Mouse (Mus musculus): ENCODE measurements around the gene Cxcl9. TPM values are rescaled to one million over a fixed set of nuclear protein-coding genes. Genes with fewer than 3 reads are reported as not detected.
A peak's percentile ranks its signal among the peaks of the same experiment; 100 is the strongest.

The Cxcl9 gene
- total and polyA plus RNA-seq, 2 experiments from 2014 or later, result 0.07 TPM; not detected in 1

DNA sequence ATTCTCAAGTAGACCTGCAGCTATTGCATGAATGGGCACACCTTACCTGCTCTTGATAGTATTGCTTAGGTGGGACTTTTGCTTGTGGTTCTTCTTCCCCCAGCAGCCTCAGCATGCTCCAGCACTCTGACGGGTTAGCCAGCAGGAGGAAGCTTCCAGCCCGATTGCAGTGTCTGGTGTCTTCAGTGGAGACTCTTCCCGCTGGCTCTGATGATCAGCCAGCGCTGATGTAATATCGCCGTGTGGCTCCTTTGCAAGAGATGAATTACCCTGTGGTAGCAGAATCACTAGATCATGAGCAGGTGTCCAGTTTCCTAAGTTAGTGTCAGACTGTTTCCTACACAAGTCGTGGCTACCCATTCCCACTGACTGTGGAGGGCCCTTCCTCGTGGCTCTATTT is 17.1 kb upstream of the Cxcl9 start:
- Histone ChIP-seq H3K36me3 (replicated peaks; ENCODE audit: control insufficient read depth, insufficient read depth, low read length) (no peaks in the 10 kb centered on the region), H3K9ac (replicated peaks; ENCODE audit: low read depth, low read length) (no peak overlapping the region)

DNA sequence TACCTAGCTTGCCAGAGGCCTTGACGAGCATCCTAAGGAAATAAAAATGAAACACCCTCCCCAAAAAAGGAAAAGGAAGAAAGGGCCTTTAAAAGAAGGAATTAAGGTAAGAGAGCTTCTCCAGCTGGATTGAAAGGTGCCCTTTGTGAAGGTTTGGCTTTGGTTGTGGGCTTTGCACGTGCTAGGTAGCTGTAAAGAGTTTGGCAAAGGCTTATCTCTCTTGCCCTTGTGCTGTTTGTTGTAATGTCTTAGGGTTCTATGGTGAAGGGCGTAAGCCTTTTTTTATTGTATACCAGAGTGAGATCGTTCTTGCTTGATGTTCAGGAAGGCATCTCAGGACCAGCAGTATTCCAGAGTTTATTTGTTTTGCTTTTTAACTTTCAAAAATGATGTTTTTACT is 12.7 kb upstream of the Cxcl9 start:
- ATAC-seq (ENCODE audit: insufficient read depth, low read depth), result no peak
- H3K36me3 ChIP-seq (replicated peaks; ENCODE audit: control insufficient read depth, insufficient read depth, low read length), result no peaks in the 10 kb centered on the region

More for the DNA sequence above, 17.1 kb upstream of the Cxcl9 start:
- TF ChIP-seq CTCF (IDR thresholded peaks at IDR 0.05; ENCODE audit: low read depth) (no peak), EP300 (IDR thresholded peaks at IDR 0.05; ENCODE audit: low read depth) (no peak)
- Histone ChIP-seq H3K4me2 (ENCODE audit: low read depth, low read length) (no peak overlapping the region), H3K4me1 (ENCODE audit: control insufficient read depth, insufficient read depth) (peaks cover 7% of the 10 kb centered on the region; the same call in 1 of the 2 replicates), H3K4me3 (ENCODE audit: low read depth, low read length) (no peak overlapping the region), H3K27me3 (ENCODE audit: control insufficient read depth, insufficient read depth, low read length) (0 out of 2 replicates have a peak, but pooled peaks cover 5% of the 10 kb centered on the region), H3K9me3 (replicated peaks; ENCODE audit: control insufficient read depth, low read length) (no peaks in the 10 kb centered on the region), H3K27ac (ENCODE audit: low read depth) (no peak overlapping the region)
- DNase-seq (ENCODE audit: low spot score) (no peak), ATAC-seq (ENCODE audit: insufficient read depth, low read depth) (no peak)
- WGBS, result 81% methylated on average over 8 of the region's 8 CpGs

DNA sequence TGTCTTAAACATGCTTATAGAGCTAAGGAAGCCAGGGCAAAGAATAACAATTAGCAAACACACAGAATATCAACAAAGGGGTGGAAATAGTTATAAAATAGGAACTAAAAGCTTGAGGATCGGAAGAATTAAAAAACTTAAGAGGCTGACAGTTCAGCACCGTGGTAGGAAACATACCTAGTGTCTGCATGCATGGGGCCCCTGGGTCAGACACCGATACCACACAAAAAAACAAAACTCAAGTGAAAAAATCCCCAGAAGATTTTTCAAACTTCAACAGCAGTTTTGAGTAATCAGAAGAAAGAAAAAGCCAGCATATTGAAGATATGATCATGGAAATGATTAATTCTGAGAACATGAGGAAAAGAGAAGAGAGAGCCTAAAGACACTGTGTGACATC is 8.9 kb upstream of the Cxcl9 start:
- WGBS, result 76% methylated on average over 3 of the region's 3 CpGs
- no peak overlapping the region for H3K4me2 ChIP-seq (ENCODE audit: low read depth, low read length)

More for the DNA sequence above, 12.7 kb upstream of the Cxcl9 start:
- Histone ChIP-seq H3K4me3 (ENCODE audit: low read depth, low read length) (no peak overlapping the region), H3K9ac (replicated peaks; ENCODE audit: low read depth, low read length) (no peak overlapping the region), H3K4me2 (ENCODE audit: low read depth, low read length) (no peak overlapping the region), H3K27me3 (ENCODE audit: control insufficient read depth, insufficient read depth, low read length) (no peaks in the 10 kb centered on the region), H3K27ac (ENCODE audit: low read depth) (no peak overlapping the region), H3K9me3 (replicated peaks; ENCODE audit: control insufficient read depth, low read length) (no peaks in the 10 kb centered on the region), H3K4me1 (ENCODE audit: control insufficient read depth, insufficient read depth) (no peaks in the 10 kb centered on the region)
- TF ChIP-seq EP300 (IDR thresholded peaks at IDR 0.05; ENCODE audit: low read depth) (no peak), CTCF (IDR thresholded peaks at IDR 0.05; ENCODE audit: low read depth) (no peak)
- DNase-seq (ENCODE audit: low spot score), result no peak
- 43% methylated on average over 4 of the region's 4 CpGs for WGBS

DNA sequence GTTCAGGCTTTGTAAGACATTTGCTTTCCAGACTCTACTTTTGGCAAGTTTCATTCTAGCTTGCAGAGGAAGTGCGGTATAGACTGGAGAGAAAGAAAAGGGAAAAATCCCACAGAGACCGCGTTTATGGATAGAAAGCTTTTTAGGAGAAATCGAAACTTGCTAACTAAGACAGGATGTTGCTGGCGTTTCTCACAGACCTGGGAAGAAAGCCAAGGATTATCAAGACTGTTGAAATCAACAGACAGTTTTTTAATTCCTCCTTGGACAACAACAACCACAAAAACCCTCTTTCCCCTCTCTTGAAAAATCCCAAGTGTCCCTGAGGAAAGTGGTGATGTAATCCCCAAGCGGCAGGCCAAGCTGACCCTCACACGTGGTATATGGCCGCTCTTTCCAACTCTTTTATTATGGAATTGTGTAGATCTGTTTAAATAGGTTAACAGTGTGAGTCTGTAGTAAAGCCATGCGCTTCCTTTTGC is 4.5 kb upstream of the Cxcl9 start:
- DNase-seq (ENCODE audit: low spot score), result peak; percentile 66
- Histone ChIP-seq H3K9ac (replicated peaks; ENCODE audit: low read depth, low read length) (0 out of 2 replicates have a peak overlapping the region, but pooled peaks have one; percentile 23), H3K27me3 (ENCODE audit: control insufficient read depth, insufficient read depth, low read length) (no peaks in the 10 kb centered on the region), H3K4me2 (ENCODE audit: low read depth, low read length) (peak overlapping the region; percentile 46), H3K9me3 (replicated peaks; ENCODE audit: control insufficient read depth, low read length) (no peaks in the 10 kb centered on the region), H3K4me3 (ENCODE audit: low read depth, low read length) (peak overlapping the region; percentile 35), H3K27ac (ENCODE audit: low read depth) (peak overlapping the region; percentile 81), H3K4me1 (ENCODE audit: control insufficient read depth, insufficient read depth) (no peaks in the 10 kb centered on the region), H3K36me3 (replicated peaks; ENCODE audit: control insufficient read depth, insufficient read depth, low read length) (no peaks in the 10 kb centered on the region)
- no peak for TF ChIP-seq EP300 (IDR thresholded peaks at IDR 0.05; ENCODE audit: low read depth)
- no peak for TF ChIP-seq CTCF (IDR thresholded peaks at IDR 0.05; ENCODE audit: low read depth)
- ATAC-seq (ENCODE audit: insufficient read depth, low read depth), result peak; percentile 70
- 42% methylated on average over 9 of the region's 9 CpGs for WGBS

More for the DNA sequence above, 8.9 kb upstream of the Cxcl9 start:
- H3K9me3 ChIP-seq (replicated peaks; ENCODE audit: control insufficient read depth, low read length), result no peaks in the 10 kb centered on the region
- H3K27ac ChIP-seq (ENCODE audit: low read depth), result no peak overlapping the region
- no peaks in the 10 kb centered on the region for H3K27me3 ChIP-seq (ENCODE audit: control insufficient read depth, insufficient read depth, low read length)
- H3K36me3 ChIP-seq (replicated peaks; ENCODE audit: control insufficient read depth, insufficient read depth, low read length), result no peaks in the 10 kb centered on the region
- H3K9ac ChIP-seq (replicated peaks; ENCODE audit: low read depth, low read length), result no peak overlapping the region
- DNase-seq (ENCODE audit: low spot score) (no peak), ATAC-seq (ENCODE audit: insufficient read depth, low read depth) (no peak)
- no peaks in the 10 kb centered on the region for H3K4me1 ChIP-seq (ENCODE audit: control insufficient read depth, insufficient read depth)
- TF ChIP-seq EP300 (IDR thresholded peaks at IDR 0.05; ENCODE audit: low read depth) (no peak), CTCF (IDR thresholded peaks at IDR 0.05; ENCODE audit: low read depth) (no peak)
- H3K4me3 ChIP-seq (ENCODE audit: low read depth, low read length), result no peak overlapping the region

DNA sequence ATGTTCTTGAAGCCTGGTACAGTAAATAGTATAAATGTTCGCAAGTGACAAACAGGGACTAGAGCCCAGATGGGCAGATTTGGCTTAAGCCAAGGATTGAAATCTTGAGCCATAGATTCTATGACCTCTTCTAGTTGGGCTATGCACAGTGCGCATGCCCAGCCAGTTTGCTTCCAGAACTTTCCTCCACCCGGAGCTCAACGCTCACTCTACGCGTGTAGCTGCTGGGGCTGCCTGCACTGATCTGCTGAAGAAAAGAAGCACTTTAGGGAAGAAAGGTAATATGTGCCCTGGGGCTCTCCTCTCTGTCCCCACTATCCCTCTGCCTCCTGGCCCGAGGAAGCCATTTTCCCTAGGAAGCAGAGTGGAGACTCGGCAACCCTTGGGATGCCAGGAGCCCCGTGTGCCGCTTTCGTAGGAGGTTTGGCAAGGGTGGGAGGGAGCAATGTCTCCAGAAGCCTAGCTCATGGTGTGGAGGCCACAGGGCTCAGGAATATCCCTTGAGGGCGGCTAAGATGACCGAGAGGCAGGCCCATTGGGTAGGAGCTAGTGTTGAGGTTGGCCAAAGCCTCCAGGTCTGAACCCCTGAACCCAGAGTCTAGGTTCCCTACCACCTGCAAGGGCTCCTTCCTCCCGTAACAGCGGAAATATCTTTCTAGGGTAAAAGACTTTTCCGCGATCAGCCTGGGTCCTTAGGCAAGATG is 3.9 kb upstream of the Cxcl9 start, which contains the start of gene Art3:
Gene Art3 (plus strand): TSS at position 193 of the 704 bp plus-strand sequence.
- TF ChIP-seq CTCF (IDR thresholded peaks at IDR 0.05; ENCODE audit: low read depth) (no peak), EP300 (IDR thresholded peaks at IDR 0.05; ENCODE audit: low read depth) (no peak)
- peak within 1 kb of the TSS; percentile 81 for H3K27ac ChIP-seq (ENCODE audit: low read depth)
- DNase-seq (ENCODE audit: low spot score), result no peak
- H3K27me3 ChIP-seq (ENCODE audit: control insufficient read depth, insufficient read depth, low read length), result no peaks in the 10 kb centered on the region
- no peaks in the 10 kb centered on the region for H3K36me3 ChIP-seq (replicated peaks; ENCODE audit: control insufficient read depth, insufficient read depth, low read length)
- WGBS, result 78% methylated on average over 17 of the region's 17 CpGs
- H3K4me3 ChIP-seq (ENCODE audit: low read depth, low read length), result peak within 1 kb of the TSS; percentile 35
- H3K9me3 ChIP-seq (replicated peaks; ENCODE audit: control insufficient read depth, low read length), result no peaks in the 10 kb centered on the region
- H3K4me2 ChIP-seq (ENCODE audit: low read depth, low read length), result peak within 1 kb of the TSS; percentile 46
- H3K4me1 ChIP-seq (ENCODE audit: control insufficient read depth, insufficient read depth), result no peaks in the 10 kb centered on the region
- H3K9ac ChIP-seq (replicated peaks; ENCODE audit: low read depth, low read length), result 0 out of 2 replicates have a peak within 1 kb of the TSS, but pooled peaks have one; percentile 23
- ATAC-seq (ENCODE audit: insufficient read depth, low read depth), result no peak
